Mouse (Mus musculus) lung, postnatal 0 days (tissue): ENCODE data around the gene Dhodh.

Source experiments
- CTCF ChIP-seq: IDR thresholded peaks from 2 replicates; pipeline ENCODE4 v1.5.1; 2016; ENCODE audit warnings: antibody characterized with exemption, mild to moderate bottlenecking
- EP300 ChIP-seq: IDR thresholded peaks from 2 replicates; pipeline ENCODE4 v1.6.1; 2016; ENCODE audit warnings: antibody characterized with exemption, mild to moderate bottlenecking, control low read depth

DNA sequence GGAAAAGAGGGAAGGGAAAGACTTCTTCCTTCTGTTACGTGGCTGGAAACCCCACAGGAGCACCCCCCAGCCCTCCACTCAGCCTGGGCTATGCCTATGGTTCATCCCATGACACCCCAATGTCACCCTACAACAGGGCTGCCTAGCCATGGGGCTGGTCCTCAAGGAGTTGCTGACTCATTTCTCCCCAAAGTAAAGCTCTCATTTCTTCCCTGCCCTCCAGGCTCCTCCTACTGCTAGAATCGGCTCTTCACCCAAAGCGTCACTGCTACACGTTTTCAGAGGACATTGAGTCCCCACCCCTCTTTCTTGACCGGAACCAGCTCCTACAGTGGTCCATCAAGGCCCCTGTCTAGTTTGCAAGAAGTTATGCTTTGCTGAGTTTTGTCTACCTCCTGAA lies 66.3 kb downstream of the Dhodh start:
- TF ChIP-seq CTCF (no peak), EP300 (no peak)
